Mouse (Mus musculus) midbrain, embryonic 12.5 days (tissue): ENCODE results near the gene Them7. TPM values are rescaled to one million over a fixed set of nuclear protein-coding genes. Genes with fewer than 3 reads are reported as not detected.

Experiments
- ATAC-seq: fragments of 200-750 bp; cut with Nextera tagmentation; 2 replicates; pipeline ENCODE4 v1.8.0; 2017; ENCODE audit warnings: low read depth, moderate TSS enrichment, moderate library complexity; ENCODE audit not compliant: low FRiP score
- H3K27ac ChIP-seq: fragments of 300-500 bp; sonication (generic); replicated peaks from 2 replicates; pipeline ENCODE4 v1.5.1; 2016; ENCODE audit warnings: mild to moderate bottlenecking
- H3K27me3 ChIP-seq: fragments of 300-500 bp; sonication (generic); 2 replicates; pipeline ENCODE4 v1.6.1; 2016; ENCODE audit warnings: mild to moderate bottlenecking
- H3K36me3 ChIP-seq: fragments of 300-500 bp; sonication (generic); 2 replicates; pipeline ENCODE4 v1.6.1; 2016
- H3K4me1 ChIP-seq: fragments of 300-500 bp; sonication (generic); 2 replicates; pipeline ENCODE4 v1.6.1; 2016
- H3K4me2 ChIP-seq: fragments of 300-500 bp; sonication (generic); replicated peaks from 2 replicates; pipeline ENCODE4 v1.6.1; 2016; ENCODE audit warnings: mild to moderate bottlenecking, moderate library complexity
- H3K4me3 ChIP-seq: fragments of 300-500 bp; sonication (generic); 2 replicates; pipeline ENCODE4 v1.5.1; 2016; ENCODE audit warnings: mild to moderate bottlenecking
- H3K9ac ChIP-seq: fragments of 300-500 bp; sonication (generic); replicated peaks from 2 replicates; pipeline ENCODE4 v1.6.1; 2016; ENCODE audit warnings: mild to moderate bottlenecking, moderate library complexity
- H3K9me3 ChIP-seq: fragments of 300-500 bp; sonication (generic); 2 replicates; pipeline ENCODE4 v1.6.1; 2016; ENCODE audit warnings: mild to moderate bottlenecking
- WGBS: fragments of 180-500 bp; shearing (Covaris S2); methylation state at CpG from one replicate; pipeline ENCODE4 v1.1.7; 2016; 5-methylcytosine and 5-hydroxymethylcytosine counted together
- polyA plus RNA-seq: library from polyadenylated mRNA; unstranded; fragments of >200 nt; fragmentation: Nextera tagmentation; extraction: Ambion mirVana; gene quantifications from 2 replicates; pipeline ENCODE4 v1.2.1, GENCODE M21; 2016

Them7 gene
- polyA plus RNA-seq, 1 experiment from 2014 or later = 0.11 TPM

- Histone ChIP-seq H3K4me3 (peak within 1 kb of the TSS; percentile 75), H3K27ac (peak within 1 kb of the TSS; percentile 66), H3K27me3 (peaks cover 42% of the 10 kb centered on the region), H3K4me1 (peaks cover 21% of the 10 kb centered on the region), H3K9me3 (no peaks in the 10 kb centered on the region), H3K4me2 (peak within 1 kb of the TSS; percentile 96), H3K36me3 (no peaks in the 10 kb centered on the region), H3K9ac (peak within 1 kb of the TSS; percentile 75)
- ATAC-seq = peak; percentile 90
- WGBS = 1% methylated on average over 56 of the region's 57 CpGs
Observed at GRCm38 (mm10) chr2:105399085-105399891, 175.2 kb downstream of the Them7 start, which contains the start of gene Rcn1. Gene Rcn1, minus strand, starts transcription at chr2:105399319.

- Histone ChIP-seq H3K4me3 (no peak overlapping the region), H3K4me1 (peaks cover 21% of the 10 kb centered on the region), H3K27ac (no peak overlapping the region), H3K9me3 (no peaks in the 10 kb centered on the region), H3K4me2 (no peak overlapping the region), H3K9ac (no peak overlapping the region), H3K27me3 (peaks cover 46% of the 10 kb centered on the region), H3K36me3 (no peaks in the 10 kb centered on the region)
- ATAC-seq = no peak
- WGBS = 89% methylated on average over 4 of the region's 4 CpGs
Observed at GRCm38 (mm10) chr2:105400558-105400957, 176.4 kb downstream of the Them7 start.

GRCm38 (mm10) chr2:105402180-105402579 lies 178.1 kb downstream of the Them7 start:
- ATAC-seq = no peak
- peaks cover 18% of the 10 kb centered on the region for H3K4me1 ChIP-seq
- WGBS = 90% methylated on average over 2 of the region's 2 CpGs

GRCm38 (mm10) chr2:105408511-105408910 lies 184.4 kb downstream of the Them7 start:
- Histone ChIP-seq H3K27me3 (peaks cover 9% of the 10 kb centered on the region; the same call in 1 of the 2 replicates), H3K4me3 (no peak overlapping the region), H3K9ac (no peak overlapping the region), H3K4me1 (no peaks in the 10 kb centered on the region), H3K36me3 (no peaks in the 10 kb centered on the region), H3K9me3 (no peaks in the 10 kb centered on the region), H3K4me2 (no peak overlapping the region), H3K27ac (no peak overlapping the region)
- 77% methylated on average over 4 of the region's 4 CpGs for WGBS
- no peak for ATAC-seq

More at GRCm38 (mm10) chr2:105402180-105402579, 178.1 kb downstream of the Them7 start:
- H3K9ac ChIP-seq = no peak overlapping the region
- H3K27me3 ChIP-seq = peaks cover 45% of the 10 kb centered on the region
- no peak overlapping the region for H3K27ac ChIP-seq
- no peaks in the 10 kb centered on the region for H3K36me3 ChIP-seq
- no peak overlapping the region for H3K4me3 ChIP-seq
- H3K9me3 ChIP-seq = no peaks in the 10 kb centered on the region
- no peak overlapping the region for H3K4me2 ChIP-seq

GRCm38 (mm10) chr2:105409253-105409652 lies 185.1 kb downstream of the Them7 start:
- no peak overlapping the region for H3K27ac ChIP-seq
- WGBS = 93% methylated on average over 1 of the region's 1 CpGs
- no peak for ATAC-seq

GRCm38 (mm10) chr2:105414309-105414708 lies 190.2 kb downstream of the Them7 start:
- Histone ChIP-seq H3K4me1 (peaks cover 6% of the 10 kb centered on the region), H3K4me2 (no peak overlapping the region), H3K9me3 (no peaks in the 10 kb centered on the region), H3K9ac (no peak overlapping the region), H3K27ac (no peak overlapping the region), H3K36me3 (no peaks in the 10 kb centered on the region), H3K27me3 (peaks cover 13% of the 10 kb centered on the region; the same call in 1 of the 2 replicates), H3K4me3 (no peak overlapping the region)
- 87% methylated on average over 2 of the region's 2 CpGs for WGBS
- no peak for ATAC-seq

More at GRCm38 (mm10) chr2:105409253-105409652, 185.1 kb downstream of the Them7 start:
- H3K9me3 ChIP-seq = no peaks in the 10 kb centered on the region
- no peak overlapping the region for H3K4me3 ChIP-seq
- no peaks in the 10 kb centered on the region for H3K4me1 ChIP-seq
- no peaks in the 10 kb centered on the region for H3K36me3 ChIP-seq
- no peak overlapping the region for H3K9ac ChIP-seq
- H3K4me2 ChIP-seq = no peak overlapping the region
- peaks cover 9% of the 10 kb centered on the region; the same call in 1 of the 2 replicates for H3K27me3 ChIP-seq

- Histone ChIP-seq H3K27me3 (peaks cover 11% of the 10 kb centered on the region; the same call in 1 of the 2 replicates), H3K4me1 (peaks cover 6% of the 10 kb centered on the region), H3K4me3 (no peak overlapping the region), H3K27ac (no peak overlapping the region), H3K4me2 (no peak overlapping the region), H3K9ac (no peak overlapping the region), H3K9me3 (no peaks in the 10 kb centered on the region), H3K36me3 (no peaks in the 10 kb centered on the region)
- no peak; the same call in 1 of the 2 replicates for ATAC-seq
- 67% methylated on average over 7 of the region's 7 CpGs for WGBS
Observed at GRCm38 (mm10) chr2:105416046-105416659, 192.0 kb downstream of the Them7 start.

GRCm38 (mm10) chr2:105416660-105417348 lies 192.7 kb downstream of the Them7 start:
- Histone ChIP-seq H3K27me3 (peaks cover 8% of the 10 kb centered on the region; the same call in 1 of the 2 replicates), H3K36me3 (no peaks in the 10 kb centered on the region), H3K4me3 (no peak overlapping the region), H3K9ac (no peak overlapping the region), H3K27ac (no peak overlapping the region), H3K4me2 (no peak overlapping the region), H3K4me1 (peaks cover 6% of the 10 kb centered on the region), H3K9me3 (no peaks in the 10 kb centered on the region)
- 45% methylated on average over 8 of the region's 8 CpGs for WGBS
- ATAC-seq = peak; percentile 71

- H3K4me2 ChIP-seq = no peak overlapping the region
- H3K9ac ChIP-seq = no peak overlapping the region
- H3K4me1 ChIP-seq = peaks cover 6% of the 10 kb centered on the region
- no peak overlapping the region for H3K4me3 ChIP-seq
- no peaks in the 10 kb centered on the region for H3K9me3 ChIP-seq
- peaks cover 8% of the 10 kb centered on the region; the same call in 1 of the 2 replicates for H3K27me3 ChIP-seq
- H3K36me3 ChIP-seq = no peaks in the 10 kb centered on the region
- 85% methylated on average over 5 of the region's 5 CpGs for WGBS
- ATAC-seq = no peak
- H3K27ac ChIP-seq = no peak overlapping the region
Observed at GRCm38 (mm10) chr2:105417663-105418062, 193.5 kb downstream of the Them7 start.

- H3K9ac ChIP-seq = no peak overlapping the region
- H3K27ac ChIP-seq = no peak overlapping the region
- peaks cover 8% of the 10 kb centered on the region; the same call in 1 of the 2 replicates for H3K27me3 ChIP-seq
- H3K4me1 ChIP-seq = peaks cover 6% of the 10 kb centered on the region
- H3K36me3 ChIP-seq = no peaks in the 10 kb centered on the region
- no peaks in the 10 kb centered on the region for H3K9me3 ChIP-seq
- ATAC-seq = no peak
- no peak overlapping the region for H3K4me3 ChIP-seq
- no peak overlapping the region for H3K4me2 ChIP-seq
- 89% methylated on average over 12 of the region's 12 CpGs for WGBS
Observed at GRCm38 (mm10) chr2:105418629-105419227, 194.6 kb downstream of the Them7 start.

GRCm38 (mm10) chr2:105427447-105427846 lies 203.3 kb downstream of the Them7 start:
- 0 out of 2 replicates have a peak, but pooled peaks have one; percentile 38 for ATAC-seq
- Histone ChIP-seq H3K9me3 (no peaks in the 10 kb centered on the region), H3K4me2 (no peak overlapping the region), H3K36me3 (no peaks in the 10 kb centered on the region), H3K4me3 (no peak overlapping the region), H3K4me1 (no peaks in the 10 kb centered on the region), H3K9ac (no peak overlapping the region), H3K27ac (no peak overlapping the region), H3K27me3 (peaks cover 29% of the 10 kb centered on the region)
- WGBS = 82% methylated on average over 8 of the region's 8 CpGs
